Mouse (Mus musculus) MEL (cell line): ENCODE measurements around the gene 0610030E20Rik. TPM values are rescaled to one million over a fixed set of nuclear protein-coding genes. Genes with fewer than 3 reads are reported as not detected.

Source experiments
- DNase-seq: peaks from one replicate; pipeline ENCODE4 v3.0.0; 2011; ENCODE audit warnings: low read depth, low spot score
- H3K27ac ChIP-seq: 2 replicates; pipeline ENCODE4 v1.5.1; 2012; ENCODE audit warnings: low read depth, mild to moderate bottlenecking, control low read depth, low read length, moderate library complexity; ENCODE audit not compliant: control insufficient read depth
- H3K27me3 ChIP-seq, 2 experiments: fragments of 150-350 bp in 1 of 2; sonication (generic) in 1 of 2; 2 replicates each; pipeline ENCODE4 v1.6.1; 2012; ENCODE audit warnings: low read length in 2 of 2, mild to moderate bottlenecking in 2 of 2, improper control_type of control experiment in 1 of 2, moderate library complexity in 1 of 2; ENCODE audit not compliant: insufficient read depth in 2 of 2, control insufficient read depth in 1 of 2
- H3K36me3 ChIP-seq, 2 experiments: 2 replicates each; pipeline ENCODE4 v1.6.1; 2012 to 2014; ENCODE audit warnings: low read length in 2 of 2, improper control_type of control experiment in 1 of 2, inconsistent platforms in 1 of 2, mild to moderate bottlenecking in 1 of 2; ENCODE audit not compliant: insufficient read depth in 2 of 2, control insufficient read depth in 1 of 2
- H3K4me1 ChIP-seq, 2 experiments: fragments of 150-350 bp in 1 of 2; sonication (generic) in 1 of 2; 2 replicates each; pipeline ENCODE4 v1.6.1; 2012; ENCODE audit warnings: low read length in 2 of 2, improper control_type of control experiment in 1 of 2, mild to moderate bottlenecking in 1 of 2; ENCODE audit not compliant: insufficient read depth in 2 of 2, control insufficient read depth in 1 of 2
- H3K4me3 ChIP-seq, 2 experiments: fragments of 150-350 bp in 1 of 2; sonication (generic) in 1 of 2; 2 replicates each; pipeline ENCODE4 v1.5.1; 2012; ENCODE audit warnings: low read depth in 2 of 2, low read length in 2 of 2, mild to moderate bottlenecking in 2 of 2, moderate library complexity in 2 of 2, control low read depth in 1 of 2, improper control_type of control experiment in 1 of 2; ENCODE audit not compliant: control insufficient read depth in 1 of 2, insufficient read depth in 1 of 2
- H3K79me2 ChIP-seq: 2 replicates; pipeline ENCODE4 v1.6.1; 2012; ENCODE audit warnings: mild to moderate bottlenecking, low read length, moderate library complexity; ENCODE audit not compliant: control insufficient read depth, poor library complexity, insufficient read depth
- H3K9ac ChIP-seq: 2 replicates; pipeline ENCODE4 v1.6.1; 2012; ENCODE audit warnings: low read depth, mild to moderate bottlenecking, control low read depth, low read length, moderate library complexity; ENCODE audit not compliant: control insufficient read depth, poor library complexity, severe bottlenecking
- H3K9me3 ChIP-seq: fragments of 150-350 bp; sonication (generic); replicated peaks from 2 replicates; pipeline ENCODE4 v1.6.1; 2012; ENCODE audit warnings: mild to moderate bottlenecking, low read length, improper control_type of control experiment, moderate library complexity; ENCODE audit not compliant: insufficient read depth
- BHLHE40 ChIP-seq: IDR thresholded peaks from 2 replicates; pipeline ENCODE4 v1.6.1; 2012; ENCODE audit warnings: low read depth, mild to moderate bottlenecking, inconsistent platforms, low read length, improper control_type of control experiment, borderline replicate concordance
- CHD2 ChIP-seq: IDR thresholded peaks from 2 replicates; pipeline ENCODE4 v1.6.1; 2011; ENCODE audit warnings: low read length, improper control_type of control experiment
- CTCF ChIP-seq, 3 experiments: IDR thresholded peaks in 2 of 3; conservative IDR thresholded peaks in 1 of 3; 2 replicates each; pipeline ENCODE4 v1.5.1; 2011 to 2012; ENCODE audit warnings: low read length in 3 of 3, low read depth in 2 of 3, mild to moderate bottlenecking in 2 of 3, improper control_type of control experiment in 1 of 3, inconsistent platforms in 1 of 3, mixed read lengths in 1 of 3, moderate library complexity in 1 of 3; ENCODE audit not compliant: control insufficient read depth in 1 of 3, insufficient read depth in 1 of 3, poor library complexity in 1 of 3, severe bottlenecking in 1 of 3
- ELF1 ChIP-seq: IDR thresholded peaks from 2 replicates; pipeline ENCODE4 v1.6.1; 2014; ENCODE audit warnings: low read depth, mild to moderate bottlenecking, inconsistent platforms, low read length, improper control_type of control experiment, moderate library complexity
- GABPA ChIP-seq: IDR thresholded peaks from 2 replicates; pipeline ENCODE4 v1.6.1; 2012; ENCODE audit warnings: low read depth, mild to moderate bottlenecking, inconsistent platforms, low read length, improper control_type of control experiment, moderate library complexity
- GATA1 ChIP-seq: IDR thresholded peaks from 2 replicates; pipeline ENCODE4 v1.6.1; 2011; ENCODE audit warnings: low read depth, low read length, improper control_type of control experiment
- HCFC1 ChIP-seq: IDR thresholded peaks from 2 replicates; pipeline ENCODE4 v1.6.1; 2012; ENCODE audit warnings: low read depth, mild to moderate bottlenecking, inconsistent platforms, low read length, improper control_type of control experiment, moderate library complexity
- JUND ChIP-seq: IDR thresholded peaks from 2 replicates; pipeline ENCODE4 v1.6.1; 2011; ENCODE audit warnings: low read depth, mild to moderate bottlenecking, improper control_type of control experiment, low read length
- KAT2A ChIP-seq: conservative IDR thresholded peaks from 2 replicates; pipeline ENCODE4 v1.6.1; 2012; ENCODE audit warnings: low read depth, low read length, improper control_type of control experiment, inconsistent platforms
- MAX ChIP-seq: IDR thresholded peaks from 2 replicates; pipeline ENCODE4 v1.6.1; 2011; ENCODE audit warnings: low read length, improper control_type of control experiment
- MAZ ChIP-seq: IDR thresholded peaks from 2 replicates; pipeline ENCODE4 v1.6.1; 2012; ENCODE audit warnings: low read depth, mild to moderate bottlenecking, inconsistent platforms, low read length, improper control_type of control experiment
- MXI1 ChIP-seq: IDR thresholded peaks from 2 replicates; pipeline ENCODE4 v1.6.1; 2011; ENCODE audit warnings: mild to moderate bottlenecking, low read depth, low read length, improper control_type of control experiment
- MYB ChIP-seq: IDR thresholded peaks from 2 replicates; pipeline ENCODE4 v1.6.1; 2011; ENCODE audit warnings: mild to moderate bottlenecking, low read depth, low read length, improper control_type of control experiment
- MYC ChIP-seq: IDR thresholded peaks from 2 replicates; pipeline ENCODE4 v1.6.1; 2011; ENCODE audit warnings: low read depth, mild to moderate bottlenecking, low read length, improper control_type of control experiment, moderate library complexity
- NELFE ChIP-seq: IDR thresholded peaks from 2 replicates; pipeline ENCODE4 v1.6.1; 2011; ENCODE audit warnings: low read depth, low read length, improper control_type of control experiment
- POLR2AphosphoS2 ChIP-seq: IDR thresholded peaks from 2 replicates; pipeline ENCODE4 v1.6.1; 2011; ENCODE audit warnings: low read length, improper control_type of control experiment
- POLR2AphosphoS5 ChIP-seq: IDR thresholded peaks from 2 replicates; pipeline ENCODE4 v1.6.1; 2012; ENCODE audit warnings: low read depth, borderline replicate concordance, mild to moderate bottlenecking, inconsistent platforms, low read length, moderate library complexity, mixed read lengths
- RAD21 ChIP-seq: IDR thresholded peaks from 2 replicates; pipeline ENCODE4 v1.6.1; 2011; ENCODE audit warnings: mild to moderate bottlenecking, low read depth, low read length, improper control_type of control experiment
- RCOR1 ChIP-seq: IDR thresholded peaks from 2 replicates; pipeline ENCODE4 v1.6.1; 2012; ENCODE audit warnings: low read depth, mild to moderate bottlenecking, inconsistent platforms, low read length, improper control_type of control experiment
- SIN3A ChIP-seq: IDR thresholded peaks from 2 replicates; pipeline ENCODE4 v1.6.1; 2012; ENCODE audit warnings: low read length, improper control_type of control experiment, inconsistent platforms
- SMC3 ChIP-seq: IDR thresholded peaks from 2 replicates; pipeline ENCODE4 v1.6.1; 2011; ENCODE audit warnings: low read depth, low read length, improper control_type of control experiment
- UBTF ChIP-seq: IDR thresholded peaks from 2 replicates; pipeline ENCODE4 v1.6.1; 2012; ENCODE audit warnings: low read depth, mild to moderate bottlenecking, inconsistent platforms, low read length, improper control_type of control experiment, moderate library complexity, borderline replicate concordance; ENCODE audit not compliant: insufficient read depth
- ZC3H11A ChIP-seq: IDR thresholded peaks from 2 replicates; pipeline ENCODE4 v1.6.1; 2012; ENCODE audit warnings: low read depth, mild to moderate bottlenecking, inconsistent platforms, low read length, improper control_type of control experiment
- ZKSCAN1 ChIP-seq: IDR thresholded peaks from 2 replicates; pipeline ENCODE4 v1.6.1; 2012; ENCODE audit warnings: low read depth, mild to moderate bottlenecking, inconsistent platforms, low read length, improper control_type of control experiment, moderate library complexity
- ZNF384 ChIP-seq: IDR thresholded peaks from 2 replicates; pipeline ENCODE4 v1.6.1; 2012; ENCODE audit warnings: low read depth, mild to moderate bottlenecking, inconsistent platforms, low read length, improper control_type of control experiment
- polyA plus RNA-seq, 2 experiments: library from polyadenylated mRNA; stranded (reverse) in 1 of 2; unstranded in 1 of 2; fragments of >175 nt in 1 of 2; fragments of >200 nt in 1 of 2; gene quantifications; 2 replicates each; pipeline versions ENCODE4 v1.2.1 to v1.2.4; 2012; ENCODE audit warnings: low replicate concordance in 2 of 2, low read depth in 1 of 2; ENCODE audit not compliant: insufficient read length in 2 of 2, insufficient read depth in 1 of 2, missing spikeins in 1 of 2
- total RNA-seq: library from RNA; depleted of rRNA; stranded (reverse); fragments of 300-350 nt; gene quantifications from 2 replicates; pipeline ENCODE4 v1.2.3, GENCODE M21; 2012

The 0610030E20Rik gene
- total and polyA plus RNA-seq, 3 experiments = 14.2 to 28.5 TPM; not detected in 1

DNA sequence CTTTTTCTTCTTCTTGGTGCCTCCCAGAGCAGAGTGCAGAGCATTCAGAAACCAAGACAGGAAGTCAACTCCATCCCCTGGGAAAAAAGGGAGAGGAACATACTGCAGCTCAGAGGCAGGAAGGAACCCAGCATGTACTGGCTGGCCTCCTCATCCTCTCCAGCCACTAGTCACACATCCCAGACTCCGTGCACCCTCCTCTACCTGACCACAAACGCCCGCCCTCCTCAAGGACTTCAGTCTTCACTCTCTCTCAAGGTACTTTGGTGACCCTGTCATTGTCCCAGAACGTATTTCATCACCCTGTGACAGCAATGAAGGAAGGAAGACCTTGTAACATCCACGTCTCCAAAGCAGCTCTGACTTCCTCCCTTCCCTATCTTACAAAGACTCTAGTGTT is 14.0 kb upstream of the 0610030E20Rik start:
- no peak for TF ChIP-seq HCFC1
- TF ChIP-seq SMC3 = no peak
- TF ChIP-seq ZNF384 = no peak
- TF ChIP-seq MYC = no peak
- no peak for TF ChIP-seq BHLHE40
- no peak for TF ChIP-seq MYB
- TF ChIP-seq KAT2A = no peak
- TF ChIP-seq UBTF = no peak
- TF ChIP-seq SIN3A = no peak
- TF ChIP-seq NELFE = no peak
- TF ChIP-seq ELF1 = no peak
- TF ChIP-seq MAZ = no peak
- no peak for TF ChIP-seq POLR2AphosphoS5
- TF ChIP-seq GABPA = no peak
- TF ChIP-seq MAX = no peak
- no peak for TF ChIP-seq RCOR1
- H3K4me1 ChIP-seq = no peaks in the 10 kb centered on the region
- no peaks in the 10 kb centered on the region for H3K79me2 ChIP-seq
- H3K27me3 ChIP-seq = no peaks in the 10 kb centered on the region
- H3K36me3 ChIP-seq = peaks cover 0 to 24% of the 10 kb centered on the region in 2 experiments; a peak in 2 of 4 replicates
- H3K9ac ChIP-seq = no peak overlapping the region
- H3K4me3 ChIP-seq = no peak overlapping the region
- DNase-seq = no peak
- H3K9me3 ChIP-seq = no peaks in the 10 kb centered on the region
- no peak overlapping the region for H3K27ac ChIP-seq

DNA sequence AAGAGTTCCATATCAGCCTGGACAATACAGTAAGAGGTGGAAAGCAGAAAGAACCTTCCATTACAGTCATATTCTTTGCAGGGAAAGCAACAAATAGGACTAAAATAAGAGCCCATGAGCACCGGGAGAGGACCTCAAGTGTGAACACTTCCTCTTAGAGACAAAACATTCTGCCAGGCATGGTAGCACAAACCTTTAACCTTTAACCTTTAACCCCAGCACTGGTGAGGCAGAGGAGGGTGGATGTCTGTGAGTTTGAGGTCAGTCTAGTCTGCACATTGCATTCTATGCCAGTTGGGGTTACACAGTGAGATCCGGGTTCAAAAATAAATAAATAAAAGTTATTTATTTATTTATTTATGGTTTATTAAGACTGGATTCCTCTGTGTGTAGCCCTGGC is 6.6 kb upstream of the 0610030E20Rik start:
- Histone ChIP-seq H3K36me3 (peaks cover 8 to 17% of the 10 kb centered on the region in 2 experiments), H3K4me3 (no peak overlapping the region), H3K9me3 (no peaks in the 10 kb centered on the region), H3K27ac (no peak overlapping the region)
- no peak for DNase-seq
- TF ChIP-seq GATA1 = no peak
- no peak for TF ChIP-seq ZKSCAN1
- TF ChIP-seq POLR2AphosphoS2 = no peak
- no peak for TF ChIP-seq SMC3
- TF ChIP-seq ZC3H11A = no peak
- TF ChIP-seq RAD21 = no peak
- TF ChIP-seq BHLHE40 = no peak
- TF ChIP-seq MXI1 = no peak
- no peak for TF ChIP-seq GABPA
- TF ChIP-seq CHD2 = no peak
- no peak for TF ChIP-seq CTCF (IDR thresholded peaks at IDR 0.05 in 2 of 3, conservative IDR thresholded peaks at IDR 0.05 in 1 of 3; ENCODE audit: control insufficient read depth in 1 of 3, insufficient read depth in 1 of 3, low read depth in 2 of 3, low read length in 3 of 3, poor library complexity in 1 of 3, severe bottlenecking in 1 of 3)
- no peak for TF ChIP-seq JUND
- no peak for TF ChIP-seq ELF1
- TF ChIP-seq, all 39 proteins: peak for 0
- Histone ChIP-seq H3K9ac (no peak overlapping the region), H3K4me1 (peaks cover 5 to 6% of the 10 kb centered on the region in 2 experiments; a peak in 2 of 4 replicates), H3K79me2 (peaks cover 32% of the 10 kb centered on the region), H3K27me3 (no peaks in the 10 kb centered on the region)
